Mouse (Mus musculus): ENCODE results near the gene Gm10061.
"Not testable (repeated sequence)": the region's sequence is repeated elsewhere in the genome, so short reads cannot be mapped to it uniquely, and the experiment has no call there.

The Gm10061 gene

DNA sequence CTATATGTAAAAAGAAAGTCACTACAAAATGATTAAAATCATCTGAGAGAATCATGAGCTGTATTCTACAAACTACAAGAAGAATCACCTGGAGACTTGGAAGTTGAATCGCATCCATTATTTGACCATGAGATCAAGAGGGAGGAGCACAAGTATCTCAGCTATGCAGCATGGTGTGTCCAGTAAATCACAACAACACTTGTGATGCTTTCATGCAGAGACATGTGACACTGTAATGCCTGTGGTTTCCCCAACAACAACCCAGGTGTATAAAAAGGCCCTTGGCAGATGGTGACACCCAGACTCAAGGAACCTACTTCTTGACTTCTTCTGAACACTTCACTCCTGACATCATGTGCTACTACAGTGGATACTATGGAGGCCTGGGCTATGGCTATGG is at the start of gene Gm10061:
Gene Gm10061, plus strand, starts transcription at position 301 of the 400 bp plus-strand sequence.
- no peak for DNase-seq (ENCODE audit: low read depth, low spot score)

DNA sequence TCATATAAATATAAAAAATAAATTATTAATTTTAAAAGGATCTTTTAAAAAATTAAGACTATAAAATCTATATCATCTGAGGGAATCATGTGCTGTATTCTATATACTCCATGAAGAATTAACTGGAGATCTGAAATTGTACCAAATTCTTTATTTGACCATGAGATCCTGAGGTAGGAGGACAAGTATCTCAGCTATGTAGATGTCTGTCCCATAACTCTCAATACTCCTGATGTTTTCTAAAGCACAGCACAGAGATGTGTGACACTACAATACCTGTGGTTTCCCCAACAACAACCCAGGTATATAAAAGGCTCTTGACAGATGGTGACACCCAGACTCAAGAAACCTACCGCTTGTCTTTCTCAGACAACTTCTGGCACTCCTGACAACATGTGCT is 10.3 kb upstream of the Gm10061 start, which contains the start of gene Gm6358:
Gene Gm6358, plus strand, starts transcription at position 301 of the 400 bp plus-strand sequence.
- DNase-seq (ENCODE audit: low read depth, low spot score): no peak

DNA sequence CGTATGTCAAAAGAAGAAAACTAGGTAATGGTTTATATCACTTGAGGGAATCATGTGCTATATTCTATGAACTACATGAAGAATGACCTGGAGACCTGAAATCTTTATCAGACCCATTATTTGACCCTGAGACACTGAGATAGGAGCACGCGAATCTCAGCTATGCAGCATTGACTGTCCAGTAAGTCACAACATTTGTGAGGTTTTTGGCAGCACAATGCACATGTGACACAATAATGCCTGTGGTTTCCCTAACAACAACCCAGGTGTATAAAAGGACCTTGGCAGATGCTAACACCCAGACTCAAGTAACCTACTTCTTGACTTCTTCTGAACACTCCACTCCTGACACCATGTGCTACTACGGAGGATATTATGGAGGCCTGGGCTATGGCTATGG is 6.8 kb downstream of the Gm10061 start, which contains the start of gene Gm9789:
Gene Gm9789, plus strand, starts transcription at position 301 of the 400 bp plus-strand sequence.
- no peak for DNase-seq (ENCODE audit: low read depth, low spot score)

DNA sequence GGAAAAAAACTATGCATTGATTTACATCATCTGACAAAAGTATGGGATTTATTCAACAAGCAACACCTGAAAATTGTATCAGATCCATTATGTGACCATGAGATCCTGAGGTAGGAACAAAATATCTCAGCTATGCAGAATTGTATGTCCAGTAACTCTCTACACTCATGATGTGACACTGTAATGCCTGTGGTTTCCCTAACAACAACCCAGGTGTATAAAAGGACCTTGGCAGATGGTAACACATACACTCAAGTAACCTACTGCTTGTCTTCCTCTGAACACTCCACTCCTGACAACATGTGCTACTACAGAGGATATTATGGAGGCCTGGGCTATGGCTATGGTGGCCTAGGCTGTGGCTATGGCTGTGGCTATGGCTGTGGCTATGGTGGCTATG is 18.3 kb downstream of the Gm10061 start, which contains the start of gene Gm7735:
Gene Gm7735, plus strand, starts transcription at position 301 of the 400 bp plus-strand sequence.
- DNase-seq (ENCODE audit: low read depth, low spot score): not testable (repeated sequence)

DNA sequence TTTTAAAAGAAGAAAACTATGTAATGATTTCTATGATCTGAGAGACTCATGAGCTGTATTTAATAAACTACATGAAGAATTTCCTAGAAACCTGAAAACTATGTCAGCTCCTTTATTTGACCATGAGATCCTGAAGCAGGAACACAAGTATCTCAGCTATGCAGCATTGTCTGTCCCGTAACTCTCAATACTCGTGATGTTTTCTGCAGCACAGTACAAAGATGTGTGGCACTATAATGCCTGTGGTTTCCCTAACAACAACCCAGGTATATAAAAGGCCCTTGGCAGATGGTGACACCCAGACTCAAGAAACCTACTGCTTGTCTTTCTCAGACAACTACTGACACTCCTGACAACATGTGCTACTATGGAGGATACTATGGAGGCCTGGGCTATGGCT is 23.5 kb downstream of the Gm10061 start, which contains the start of gene 1110057P08Rik:
Gene 1110057P08Rik, plus strand, starts transcription at position 301 of the 400 bp plus-strand sequence.
- no peak for DNase-seq (ENCODE audit: low read depth, low spot score)

DNA sequence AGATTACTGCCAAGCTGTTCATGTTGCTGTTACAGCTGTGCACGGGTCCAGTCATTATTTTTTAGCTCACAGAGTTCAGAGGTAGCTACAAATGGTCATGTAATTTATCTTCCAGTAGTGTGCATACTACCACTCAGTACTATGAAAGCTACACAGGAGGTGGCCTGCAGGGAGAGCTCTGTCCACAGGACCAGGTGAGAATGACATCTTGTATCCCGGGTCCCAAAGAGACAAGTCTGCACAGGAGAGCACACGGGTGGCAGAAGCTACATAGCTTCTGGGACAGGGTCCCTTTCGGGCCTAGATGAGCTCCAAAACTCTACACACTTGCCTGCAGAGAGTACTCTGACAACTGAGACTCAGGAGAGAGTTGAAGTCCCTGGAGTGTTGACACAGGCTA is 37.7 kb downstream of the Gm10061 start:
- no peak for DNase-seq (ENCODE audit: low read depth, low spot score)

All from mesoderm, embryonic 11.5 days (tissue).